Mouse (Mus musculus) midbrain, embryonic 10.5 days (tissue): Measurements from ENCODE around the gene Higd1a. TPM values are rescaled to one million over a fixed set of nuclear protein-coding genes. Genes with fewer than 3 reads are reported as not detected.

Experiments used
- DNase-seq: peaks from one replicate; pipeline ENCODE4 v3.0.0-alpha.2; 2017; ENCODE audit warnings: low spot score
- H3K27ac ChIP-seq: fragments of 300-500 bp; sonication (generic); replicated peaks from 2 replicates; pipeline ENCODE4 v1.5.1; 2016; ENCODE audit warnings: mild to moderate bottlenecking
- H3K27me3 ChIP-seq: fragments of 300-500 bp; sonication (generic); 2 replicates; pipeline ENCODE4 v1.6.1; 2016; ENCODE audit warnings: low read depth, mild to moderate bottlenecking; ENCODE audit not compliant: poor library complexity, severe bottlenecking
- H3K36me3 ChIP-seq: fragments of 300-500 bp; sonication (generic); 2 replicates; pipeline ENCODE4 v1.6.1; 2016; ENCODE audit warnings: mild to moderate bottlenecking, moderate library complexity
- H3K4me1 ChIP-seq: fragments of 300-500 bp; sonication (generic); 2 replicates; pipeline ENCODE4 v1.6.1; 2016
- H3K4me3 ChIP-seq: fragments of 300-500 bp; sonication (generic); 2 replicates; pipeline ENCODE4 v1.5.1; 2016; ENCODE audit warnings: mild to moderate bottlenecking, moderate library complexity
- H3K9me3 ChIP-seq: fragments of 300-500 bp; sonication (generic); replicated peaks from 2 replicates; pipeline ENCODE4 v1.6.1; 2016; ENCODE audit warnings: mild to moderate bottlenecking
- WGBS: fragments of 180-500 bp; shearing (Covaris S2); methylation state at CpG from one replicate; pipeline ENCODE4 v1.1.7; 2016; 5-methylcytosine and 5-hydroxymethylcytosine counted together
- polyA plus RNA-seq: library from polyadenylated mRNA; unstranded; fragments of >200 nt; fragmentation: Nextera tagmentation; extraction: Ambion mirVana; gene quantifications from 2 replicates; pipeline ENCODE4 v1.2.1, GENCODE M21; 2016

Higd1a gene
- polyA plus RNA-seq, 1 experiment from 2014 or later = 245 TPM

GRCm38 (mm10) chr9:121869973-121870515, 11.9 kb upstream of the Higd1a start:
- Histone ChIP-seq H3K4me1 (peaks cover 6% of the 10 kb centered on the region), H3K27ac (no peak overlapping the region), H3K36me3 (no peaks in the 10 kb centered on the region), H3K4me3 (no peak overlapping the region), H3K27me3 (no peaks in the 10 kb centered on the region), H3K9me3 (no peaks in the 10 kb centered on the region)
- WGBS = 71% methylated on average over 4 of the region's 4 CpGs
- no peak for DNase-seq

- Histone ChIP-seq H3K9me3 (no peaks in the 10 kb centered on the region), H3K27me3 (no peaks in the 10 kb centered on the region), H3K36me3 (no peaks in the 10 kb centered on the region), H3K4me3 (no peak overlapping the region), H3K27ac (no peak overlapping the region), H3K4me1 (peaks cover 6% of the 10 kb centered on the region)
- WGBS = 92% methylated on average over 5 of the region's 5 CpGs
- DNase-seq = no peak
Observed at GRCm38 (mm10) chr9:121869432-121869831, 11.3 kb upstream of the Higd1a start.

- WGBS = 90% methylated on average over 6 of the region's 6 CpGs
- no peak overlapping the region for H3K27ac ChIP-seq
- no peaks in the 10 kb centered on the region for H3K9me3 ChIP-seq
- no peaks in the 10 kb centered on the region for H3K36me3 ChIP-seq
- peaks cover 6% of the 10 kb centered on the region for H3K4me1 ChIP-seq
- no peak overlapping the region for H3K4me3 ChIP-seq
- DNase-seq = no peak
- H3K27me3 ChIP-seq = no peaks in the 10 kb centered on the region
Observed at GRCm38 (mm10) chr9:121868236-121868635, 10.1 kb upstream of the Higd1a start.

GRCm38 (mm10) chr9:121867632-121868031, 9.5 kb upstream of the Higd1a start:
- no peaks in the 10 kb centered on the region for H3K27me3 ChIP-seq
- H3K4me3 ChIP-seq = no peak overlapping the region
- DNase-seq = no peak
- H3K9me3 ChIP-seq = no peaks in the 10 kb centered on the region
- no peak overlapping the region for H3K27ac ChIP-seq
- peaks cover 6% of the 10 kb centered on the region for H3K4me1 ChIP-seq
- 94% methylated on average over 6 of the region's 6 CpGs for WGBS
- H3K36me3 ChIP-seq = no peaks in the 10 kb centered on the region

- H3K4me3 ChIP-seq = no peak overlapping the region
- H3K4me1 ChIP-seq = peaks cover 6% of the 10 kb centered on the region
- 55% methylated on average over 3 of the region's 3 CpGs for WGBS
- H3K27me3 ChIP-seq = no peaks in the 10 kb centered on the region
- no peaks in the 10 kb centered on the region for H3K36me3 ChIP-seq
- H3K9me3 ChIP-seq = no peaks in the 10 kb centered on the region
- DNase-seq = no peak
- H3K27ac ChIP-seq = no peak overlapping the region
Observed at GRCm38 (mm10) chr9:121865425-121866008, 7.4 kb upstream of the Higd1a start.

- DNase-seq = no peak
- WGBS = 75% methylated on average over 4 of the region's 4 CpGs
- no peaks in the 10 kb centered on the region for H3K27me3 ChIP-seq
- H3K36me3 ChIP-seq = peaks cover under 1% of the 10 kb centered on the region; the same call in 1 of the 2 replicates
- peaks cover 6% of the 10 kb centered on the region for H3K4me1 ChIP-seq
- no peaks in the 10 kb centered on the region for H3K9me3 ChIP-seq
- H3K27ac ChIP-seq = no peak overlapping the region
- H3K4me3 ChIP-seq = no peak overlapping the region
Observed at GRCm38 (mm10) chr9:121864837-121865236, 6.7 kb upstream of the Higd1a start.

GRCm38 (mm10) chr9:121860921-121861320, 2.8 kb upstream of the Higd1a start:
- WGBS = 89% methylated on average over 2 of the region's 2 CpGs
- no peak for DNase-seq
- Histone ChIP-seq H3K9me3 (no peaks in the 10 kb centered on the region), H3K36me3 (peaks cover 11% of the 10 kb centered on the region), H3K27ac (no peak overlapping the region), H3K4me1 (peaks cover 24% of the 10 kb centered on the region), H3K4me3 (no peak overlapping the region), H3K27me3 (no peaks in the 10 kb centered on the region)

GRCm38 (mm10) chr9:121859345-121859744, 1.2 kb upstream of the Higd1a start:
- 96% methylated on average over 2 of the region's 2 CpGs for WGBS
- Histone ChIP-seq H3K27me3 (no peaks in the 10 kb centered on the region), H3K9me3 (no peaks in the 10 kb centered on the region), H3K4me1 (peaks cover 29% of the 10 kb centered on the region), H3K4me3 (no peak overlapping the region), H3K36me3 (peaks cover 11% of the 10 kb centered on the region), H3K27ac (no peak overlapping the region)
- no peak for DNase-seq

GRCm38 (mm10) chr9:121857474-121858152, 549 bp downstream of the Higd1a start:
- Histone ChIP-seq H3K36me3 (peaks cover 20% of the 10 kb centered on the region), H3K4me3 (peak overlapping the region; percentile 79), H3K4me1 (peaks cover 29% of the 10 kb centered on the region), H3K9me3 (no peaks in the 10 kb centered on the region), H3K27ac (peak overlapping the region; percentile 98), H3K27me3 (no peaks in the 10 kb centered on the region)
- peak; percentile 99 for DNase-seq
- under 1% methylated on average over 70 of the region's 70 CpGs for WGBS

GRCm38 (mm10) chr9:121856649-121857416, 1.3 kb downstream of the Higd1a start:
- Histone ChIP-seq H3K9me3 (no peaks in the 10 kb centered on the region), H3K4me3 (peak overlapping the region; percentile 79), H3K36me3 (peaks cover 28% of the 10 kb centered on the region), H3K4me1 (peaks cover 29% of the 10 kb centered on the region), H3K27ac (peak overlapping the region; percentile 98), H3K27me3 (no peaks in the 10 kb centered on the region)
- WGBS = 2% methylated on average over 39 of the region's 39 CpGs
- DNase-seq = no peak

GRCm38 (mm10) chr9:121854246-121854645, 3.9 kb downstream of the Higd1a start:
- H3K36me3 ChIP-seq = peaks cover 47% of the 10 kb centered on the region
- peaks cover 29% of the 10 kb centered on the region for H3K4me1 ChIP-seq
- 92% methylated on average over 3 of the region's 3 CpGs for WGBS
- H3K27me3 ChIP-seq = no peaks in the 10 kb centered on the region
- no peak overlapping the region for H3K4me3 ChIP-seq
- no peaks in the 10 kb centered on the region for H3K9me3 ChIP-seq
- H3K27ac ChIP-seq = no peak overlapping the region
- DNase-seq = no peak

- Histone ChIP-seq H3K4me1 (no peaks in the 10 kb centered on the region), H3K9me3 (peaks cover 5% of the 10 kb centered on the region; the same call in 1 of the 2 replicates), H3K36me3 (peaks cover 64% of the 10 kb centered on the region), H3K4me3 (no peak overlapping the region), H3K27ac (no peak overlapping the region), H3K27me3 (no peaks in the 10 kb centered on the region)
- no peak for DNase-seq
- WGBS = 84% methylated on average over 5 of the region's 5 CpGs
Observed at GRCm38 (mm10) chr9:121847842-121848241, 10.3 kb downstream of the Higd1a start.
